In the genomic region with DNA sequence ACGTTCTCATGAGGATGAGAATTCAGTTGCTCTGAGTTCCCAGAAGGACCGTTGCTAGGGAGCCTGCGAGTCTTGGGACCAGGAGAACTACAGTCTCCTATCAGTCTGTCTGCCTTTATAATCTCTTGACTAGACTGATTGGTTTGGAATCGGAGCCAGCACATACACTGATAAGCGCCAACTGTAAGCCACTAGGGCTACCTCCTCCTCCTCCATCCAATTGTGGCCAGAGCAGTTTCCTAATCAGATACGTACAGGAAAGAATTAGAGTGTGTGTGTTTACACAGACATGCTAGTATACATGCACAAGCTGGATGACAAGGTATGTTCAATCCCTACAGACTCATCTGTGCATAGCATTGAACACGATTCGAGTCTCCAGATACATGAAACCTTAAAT, we compare ENCODE assay signal across 21 mouse cellular contexts. TPM values are rescaled to one million over a fixed set of nuclear protein-coding genes. Genes with fewer than 3 reads are reported as not detected.
DNase-seq lines count a peak whose midpoint lies in the region; ATAC-seq and TF ChIP-seq lines count a peak whose summit lies in the region.
"Had no signal": no experiment of that assay in that cellular context is flagged by ENCODE, and none has a peak within 500 bp of the region (broad histone marks: within the 10 kb centered on the region; RNA-seq: fewer than 3 reads in every experiment).

No protein-coding gene starts in this region.

- H3K4me1 ChIP-seq in G1E (ENCODE audit: insufficient read depth, low read depth, low read length): peaks cover 45% of the 10 kb centered on the region
- H3K4me1 ChIP-seq in liver, embryonic 14.5 days (replicated peaks; ENCODE audit: control insufficient read depth in 2 of 2, insufficient read depth in 2 of 2, low read length in 1 of 2): peaks cover 3 to 26% of the 10 kb centered on the region in 2 experiments; a peak in 3 of 4 replicates
- peaks cover 19% of the 10 kb centered on the region for H3K4me1 ChIP-seq in intestine, embryonic 16.5 days (ENCODE audit: control insufficient read depth, insufficient read depth, low read length)

- no peak for TF ChIP-seq CTCF in G1E (IDR thresholded peaks at IDR 0.05; ENCODE audit: low read depth, low read length)
- TF ChIP-seq CTCF in liver, embryonic 14.5 days (IDR thresholded peaks at IDR 0.05; ENCODE audit: low read depth): no peak

- H3K27ac ChIP-seq in liver, embryonic 14.5 days: no peak overlapping the region
- H3K27ac ChIP-seq in intestine, embryonic 16.5 days (ENCODE audit: low read length): no peak overlapping the region
- H3K27ac ChIP-seq: embryonic facial prominence, embryonic 15.5 days; forebrain, embryonic 15.5 days; hindbrain, embryonic 10.5 days; hindbrain, embryonic 14.5 days had no signal

- 28% methylated on average over 8 of the region's 8 CpGs for WGBS in liver, embryonic 14.5 days (ENCODE audit: insufficient replicate concordance)
- 81% methylated on average over 8 of the region's 8 CpGs for WGBS in intestine, embryonic 16.5 days

- TF ChIP-seq EP300 in liver, embryonic 14.5 days (IDR thresholded peaks at IDR 0.05; ENCODE audit: low read depth): peak; percentile 48; the same call in 1 of the 2 replicates

- peak; percentile 24 for DNase-seq in 416B (ENCODE audit: low read depth)
- DNase-seq in G1E (ENCODE audit: low spot score): no peak
- no peak for DNase-seq in liver, embryonic 14.5 days (ENCODE audit: low read depth in 3 of 3, low spot score in 3 of 3)
- DNase-seq in cerebellum, adult 11 months: no peak
- DNase-seq: adrenal gland, postnatal 14 days; B cell, adult 2 months; cerebellum, adult 18-20 months; cerebellum, adult 9-11 months; embryo, embryonic 11 days; gastrocnemius, postnatal 10 days; heart, adult 18-20 months had no signal

- H3K4me2 ChIP-seq in liver, embryonic 14.5 days (ENCODE audit: low read depth): no peak overlapping the region
- no peak overlapping the region for H3K4me2 ChIP-seq in intestine, embryonic 16.5 days (ENCODE audit: low read depth, low read length)
- H3K4me2 ChIP-seq: embryonic facial prominence, embryonic 15.5 days; forebrain, embryonic 15.5 days; heart, embryonic 11.5 days; hindbrain, embryonic 14.5 days had no signal

- peak; percentile 68 for ATAC-seq in G1E (ENCODE audit: extremely low read depth, insufficient number of reproducible peaks, low FRiP score, poor library complexity, severe bottlenecking)
- peak; percentile 49; the same call in 1 of the 2 replicates for ATAC-seq in liver, embryonic 14.5 days (ENCODE audit: insufficient read depth)
- ATAC-seq in megakaryocyte-erythroid progenitor cell, adult 5-6 weeks (replicated peaks; ENCODE audit: low FRiP score, low TSS enrichment, poor library complexity, severe bottlenecking): peak; percentile 68
- no peak for ATAC-seq in intestine, embryonic 16.5 days
- ATAC-seq: activated CD4-positive, CD25-positive, alpha-beta regulatory T cell, adult 4 months; CD4-positive, CD25-positive, alpha-beta regulatory T cell, adult 4 months; forebrain, embryonic 15.5 days; Patski had no signal

- H3K9ac ChIP-seq in liver, embryonic 14.5 days (replicated peaks): no peak overlapping the region
- H3K9ac ChIP-seq in intestine, embryonic 16.5 days (ENCODE audit: low read depth, low read length): no peak overlapping the region
- H3K9ac ChIP-seq: embryonic facial prominence, embryonic 15.5 days; forebrain, embryonic 15.5 days; hindbrain, embryonic 14.5 days had no signal

- no peaks in the 10 kb centered on the region for H3K27me3 ChIP-seq in G1E (ENCODE audit: insufficient read depth, low read length)
- H3K27me3 ChIP-seq in liver, embryonic 14.5 days (ENCODE audit: control insufficient read depth, insufficient read depth, low read length): no peaks in the 10 kb centered on the region
- H3K27me3 ChIP-seq in intestine, embryonic 16.5 days (replicated peaks; ENCODE audit: control insufficient read depth, insufficient read depth, low read length): no peaks in the 10 kb centered on the region
- H3K27me3 ChIP-seq: embryonic facial prominence, embryonic 15.5 days; forebrain, embryonic 15.5 days; Patski had no signal

- no peaks in the 10 kb centered on the region for H3K36me3 ChIP-seq in G1E (replicated peaks)
- no peaks in the 10 kb centered on the region for H3K36me3 ChIP-seq in liver, embryonic 14.5 days (replicated peaks; ENCODE audit: control insufficient read depth, insufficient read depth, low read depth)
- H3K36me3 ChIP-seq in intestine, embryonic 16.5 days (ENCODE audit: control insufficient read depth, insufficient read depth, low read length): no peaks in the 10 kb centered on the region
- H3K36me3 ChIP-seq: embryonic facial prominence, embryonic 15.5 days; forebrain, embryonic 15.5 days; hindbrain, embryonic 10.5 days had no signal

- H3K9me3 ChIP-seq in G1E (replicated peaks): no peaks in the 10 kb centered on the region
- no peaks in the 10 kb centered on the region for H3K9me3 ChIP-seq in liver, embryonic 14.5 days (ENCODE audit: control insufficient read depth, low read length)
- H3K9me3 ChIP-seq in intestine, embryonic 16.5 days (ENCODE audit: control insufficient read depth, low read length): no peaks in the 10 kb centered on the region
- H3K9me3 ChIP-seq: embryonic facial prominence, embryonic 15.5 days; forebrain, embryonic 15.5 days; hindbrain, embryonic 10.5 days had no signal

- no peak overlapping the region for H3K4me3 ChIP-seq in G1E (ENCODE audit: low read depth, low read length)
- no peak overlapping the region for H3K4me3 ChIP-seq in liver, embryonic 14.5 days (ENCODE audit: insufficient read depth in 1 of 2, low read depth in 2 of 2, low read length in 2 of 2)
- no peak overlapping the region for H3K4me3 ChIP-seq in intestine, embryonic 16.5 days (ENCODE audit: low read length)
- H3K4me3 ChIP-seq: embryonic facial prominence, embryonic 15.5 days; forebrain, embryonic 15.5 days; hindbrain, embryonic 10.5 days had no signal

RNA-seq across cellular contexts. Expression of a gene that starts 30.6 kb away (rescaled TPM):
- total RNA-seq in G1E (2014; fragmentation: Nextera tagmentation) (2.1 and 3.2 TPM in 2 replicates), G1E (2017) (0.76 and 0.87 TPM in 2 replicates)
- 0.33 and 0.51 TPM in 2 replicates for polyA plus RNA-seq in G1E (2012)
- 1.1 and 1.2 TPM in 2 replicates for polyA plus RNA-seq in liver, embryonic 14.5 days (2012; rRNA removed)
- polyA plus RNA-seq in liver, embryonic 14.5 days (2014; fragmentation: Nextera tagmentation; extraction: Ambion mirVana): 1.7 and 1.8 TPM in 2 replicates
- 1.8 and 2.9 TPM in 2 replicates for total RNA-seq in megakaryocyte-erythroid progenitor cell, adult 5-6 weeks (2014; fragmentation: Nextera tagmentation)
- 0.19 and 1.1 TPM in 2 replicates for total RNA-seq in megakaryocyte-erythroid progenitor cell, adult 5-6 weeks (2017)
- polyA plus RNA-seq in intestine, embryonic 16.5 days (2015; fragmentation: Nextera tagmentation; extraction: Ambion mirVana): 5.3 and 6.3 TPM in 2 replicates
